Mouse (Mus musculus) lung, adult 2 months (tissue): ENCODE measurements around the gene G0s2. TPM values are rescaled to one million over a fixed set of nuclear protein-coding genes. Genes with fewer than 3 reads are reported as not detected.

ENCODE experiments used
- DNase-seq: peaks from one replicate; pipeline ENCODE4 v3.0.0; 2022
- H3K4me1 ChIP-seq: fragments of 200-500 bp; 2 replicates; pipeline ENCODE4 v1.6.1; 2011; ENCODE audit warnings: low read length; ENCODE audit not compliant: control insufficient read depth, insufficient read depth
- H3K4me3 ChIP-seq: fragments of 200-500 bp; replicated peaks from 2 replicates; pipeline ENCODE3; 2011; ENCODE audit warnings: low read depth, mild to moderate bottlenecking, control low read depth, low read length; ENCODE audit errors: extremely low read depth
- CTCF ChIP-seq: fragments of 200-500 bp; IDR thresholded peaks from 2 replicates; pipeline ENCODE4 v1.5.1; 2011; ENCODE audit warnings: mild to moderate bottlenecking, low read length, control low read depth; ENCODE audit not compliant: insufficient read depth
- POLR2A ChIP-seq: fragments of 200-500 bp; IDR thresholded peaks from 2 replicates; pipeline ENCODE4 v1.6.1; 2011; ENCODE audit warnings: low read depth, mild to moderate bottlenecking, control low read depth, low read length, borderline replicate concordance; ENCODE audit errors: extremely low read depth
- WGBS: fragments of 180-500 bp; shearing (Covaris S2); methylation state at CpG from one replicate; pipeline ENCODE4 v1.1.7; 2018; 5-methylcytosine and 5-hydroxymethylcytosine counted together
- polyA plus RNA-seq: library from polyadenylated mRNA; depleted of rRNA; stranded (reverse); fragments of >200 nt; gene quantifications from 2 replicates; pipeline ENCODE4 v1.2.3, GENCODE M21; 2012

Gene G0s2
- polyA plus RNA-seq, 1 experiment: 180 TPM

DNA sequence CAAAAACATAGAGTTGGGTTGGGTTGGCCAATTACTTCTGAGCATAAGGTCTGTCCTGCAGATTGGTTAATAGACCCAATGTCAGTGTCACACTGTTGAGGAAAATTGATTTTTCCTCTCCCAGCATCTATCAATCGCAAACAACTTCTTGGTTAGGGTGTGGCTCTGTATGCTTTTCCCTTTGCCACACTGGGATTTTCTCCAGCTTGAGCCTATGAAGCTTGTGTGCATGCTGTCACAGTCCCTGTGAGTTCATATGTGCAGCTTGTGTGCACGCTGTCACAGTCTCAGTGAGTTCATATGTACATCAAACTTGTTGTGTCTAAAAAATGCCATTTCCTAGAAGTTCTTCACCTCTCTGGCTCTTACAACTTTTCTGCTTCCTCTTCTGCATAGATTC is 33.8 kb upstream of the G0s2 start:
- H3K4me1 ChIP-seq: no peaks in the 10 kb centered on the region; the same call in 1 of the 2 replicates
- no peak for DNase-seq
- TF ChIP-seq CTCF (no peak), POLR2A (no peak)
- WGBS: 87% methylated on average over 2 of the region's 2 CpGs
- H3K4me3 ChIP-seq: no peak overlapping the region

DNA sequence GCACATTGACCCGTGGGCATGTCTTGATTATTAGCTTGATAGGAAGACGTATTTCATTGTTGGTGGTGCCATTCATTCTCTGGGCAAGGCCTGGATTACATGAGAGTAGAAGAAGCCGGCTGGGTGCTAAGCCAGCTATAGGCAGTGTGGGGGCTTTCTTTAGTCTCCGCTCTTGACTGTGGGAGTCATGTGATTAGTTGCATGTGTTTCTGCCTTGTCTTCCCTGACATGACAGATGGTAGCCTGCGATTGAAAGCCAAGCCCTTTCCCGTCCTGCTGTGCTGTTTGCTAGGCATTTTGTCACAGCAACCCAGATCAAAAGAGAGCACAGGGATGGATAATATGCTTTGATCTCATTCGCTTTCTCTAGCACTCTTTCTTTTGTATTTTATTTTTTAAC is 32.4 kb upstream of the G0s2 start:
- Histone ChIP-seq H3K4me3 (no peak overlapping the region), H3K4me1 (no peaks in the 10 kb centered on the region; the same call in none of the 2 replicates)
- no peak for DNase-seq
- TF ChIP-seq CTCF (no peak), POLR2A (no peak)
- WGBS: 53% methylated on average over 7 of the region's 7 CpGs

DNA sequence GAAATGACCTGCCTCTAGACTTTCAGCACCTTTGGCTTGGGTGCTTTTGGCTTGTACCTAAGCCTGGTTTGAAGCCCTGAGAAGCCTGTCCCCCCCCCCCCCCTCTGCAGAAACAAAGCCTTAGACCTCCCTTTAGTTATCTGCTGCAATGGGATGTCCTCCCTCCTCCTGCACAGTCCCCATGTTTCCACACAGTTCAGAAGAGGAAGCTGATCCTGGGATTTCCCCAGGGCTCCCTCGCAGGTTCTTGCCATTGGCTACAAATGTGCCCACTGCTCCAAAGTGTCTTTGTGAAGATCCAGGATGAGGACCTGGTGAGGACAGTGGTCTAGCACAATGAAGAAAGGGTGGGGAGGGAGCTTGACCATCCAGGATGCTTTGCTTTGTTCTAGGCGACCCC is 30.1 kb upstream of the G0s2 start:
- TF ChIP-seq POLR2A: no peak
- TF ChIP-seq CTCF: no peak
- Histone ChIP-seq H3K4me3 (no peak overlapping the region), H3K4me1 (no peaks in the 10 kb centered on the region; the same call in 1 of the 2 replicates)
- 45% methylated on average over 2 of the region's 2 CpGs for WGBS
- DNase-seq: no peak

DNA sequence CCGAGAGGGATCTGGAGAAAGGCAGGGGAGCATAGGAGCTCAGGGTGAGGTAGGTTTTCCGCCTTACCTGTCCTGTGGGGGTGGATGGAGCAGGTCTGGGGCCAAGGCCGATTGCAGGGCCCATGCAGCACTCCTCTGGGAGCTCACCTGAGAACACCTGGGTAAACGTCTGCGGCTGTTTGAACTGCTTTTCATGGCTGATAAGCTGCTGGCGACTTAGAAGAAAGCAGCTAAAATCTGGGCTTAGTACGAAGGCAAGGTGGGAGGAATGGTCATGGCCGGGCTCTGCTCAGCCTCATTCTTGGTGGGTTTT is 29.0 kb upstream of the G0s2 start:
- H3K4me1 ChIP-seq: no peaks in the 10 kb centered on the region; the same call in 1 of the 2 replicates
- WGBS: 52% methylated on average over 8 of the region's 8 CpGs
- TF ChIP-seq POLR2A (no peak), CTCF (no peak)
- no peak for DNase-seq
- peak overlapping the region; percentile 46 for H3K4me3 ChIP-seq

DNA sequence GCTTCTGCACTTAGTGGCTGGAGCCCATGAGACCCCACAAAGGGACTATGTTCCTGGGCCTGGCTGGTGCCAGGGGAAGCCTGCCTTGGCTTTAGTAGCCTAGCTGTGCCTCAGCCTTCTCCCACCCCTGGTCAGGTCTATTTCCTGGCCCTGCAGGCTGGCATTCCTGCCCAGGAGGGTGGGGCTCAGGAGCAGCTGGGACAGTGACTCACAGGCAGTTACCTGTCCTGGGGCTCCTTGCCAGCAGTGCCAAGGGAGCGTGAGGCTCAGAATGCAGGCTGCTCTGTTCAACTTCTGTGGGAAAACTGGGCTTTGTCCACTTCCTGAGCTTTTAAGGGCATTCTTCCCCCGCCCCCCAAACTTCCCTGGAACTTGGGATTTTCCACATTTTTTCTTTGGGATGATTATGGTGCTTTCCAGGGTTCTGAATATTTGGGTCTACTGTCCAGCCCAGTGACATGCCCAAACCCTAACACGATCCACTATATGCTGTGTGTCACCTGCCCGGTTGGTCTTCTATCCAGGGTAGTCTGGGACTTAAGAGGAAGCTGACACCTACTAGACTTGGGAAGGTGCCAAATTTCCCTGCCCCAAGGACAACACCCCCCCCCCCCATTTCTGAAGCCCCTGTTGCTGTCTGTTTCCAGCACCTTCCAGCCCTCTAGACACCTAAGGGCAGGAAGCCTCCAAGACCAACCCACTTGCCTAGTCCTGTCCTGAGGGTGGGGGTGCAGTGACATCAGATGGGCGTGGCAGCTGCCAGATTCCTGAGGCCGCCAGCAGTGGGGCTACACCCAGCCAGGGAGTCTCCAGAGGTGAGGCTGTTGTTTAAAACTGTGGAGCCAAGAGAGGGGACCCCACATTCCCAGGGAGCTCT is 28.4 kb upstream of the G0s2 start:
- Histone ChIP-seq H3K4me1 (no peaks in the 10 kb centered on the region; the same call in 1 of the 2 replicates), H3K4me3 (peak overlapping the region; percentile 46)
- WGBS: 36% methylated on average over 6 of the region's 6 CpGs
- peak; percentile 68 for DNase-seq
- TF ChIP-seq POLR2A (0 out of 2 replicates have a peak, but pooled peaks have one; percentile 7), CTCF (no peak)

DNA sequence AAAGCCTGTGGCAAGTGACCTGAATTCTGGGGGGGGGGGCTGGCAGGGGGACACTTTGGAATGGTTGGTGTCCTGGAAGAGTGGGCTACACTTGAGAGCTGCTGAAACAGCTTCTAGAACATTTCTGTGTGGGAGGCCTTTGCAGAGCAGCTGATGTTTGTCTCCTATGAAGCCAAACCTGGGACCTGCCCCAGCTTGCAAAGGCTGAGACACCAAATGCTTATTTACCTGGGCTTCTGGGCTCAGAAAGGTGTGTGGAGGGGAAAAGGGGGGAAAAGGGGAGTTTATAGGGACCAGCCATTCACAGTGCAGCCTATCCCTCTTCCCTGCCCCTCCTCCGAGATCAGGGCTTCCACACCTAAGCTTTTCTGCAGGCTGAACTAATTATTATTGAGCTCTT is 27.0 kb upstream of the G0s2 start:
- 68% methylated on average over 1 of the region's 1 CpGs for WGBS
- DNase-seq: no peak
- no peak overlapping the region for H3K4me3 ChIP-seq
- no peaks in the 10 kb centered on the region; the same call in 1 of the 2 replicates for H3K4me1 ChIP-seq
- TF ChIP-seq POLR2A (no peak), CTCF (no peak)

DNA sequence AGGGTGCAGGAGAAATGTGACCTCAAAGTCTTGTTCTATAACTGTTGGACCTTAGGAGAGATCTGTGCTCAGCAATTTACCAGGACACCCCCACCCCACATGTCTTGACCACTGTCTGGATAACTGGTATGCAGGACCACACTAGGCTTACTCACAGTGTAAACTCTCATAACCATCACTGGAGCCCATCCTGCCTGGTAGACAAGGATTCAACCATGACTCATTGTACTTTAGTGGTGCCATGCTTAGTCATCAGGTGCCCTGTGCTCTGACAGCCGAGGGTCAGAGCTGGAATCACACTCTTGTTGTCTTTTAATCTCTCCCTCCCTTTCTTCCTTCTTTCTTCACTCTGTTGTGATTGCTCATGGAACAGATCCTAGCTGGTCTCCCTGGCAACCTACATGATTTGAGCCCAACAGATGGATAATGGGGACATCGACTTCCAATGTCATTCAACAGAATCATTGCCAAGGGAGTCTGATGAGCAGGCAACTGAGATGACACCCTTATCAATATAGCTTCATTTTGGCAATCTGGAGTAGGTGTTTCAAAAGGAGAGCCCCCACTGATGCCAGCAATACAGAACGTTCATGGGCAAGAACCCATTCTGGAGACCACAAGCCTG is 25.2 kb upstream of the G0s2 start:
- no peak for TF ChIP-seq CTCF
- no peak for TF ChIP-seq POLR2A
- Histone ChIP-seq H3K4me1 (no peaks in the 10 kb centered on the region; the same call in 1 of the 2 replicates), H3K4me3 (no peak overlapping the region)
- WGBS: 66% methylated on average over 3 of the region's 3 CpGs
- DNase-seq: no peak

DNA sequence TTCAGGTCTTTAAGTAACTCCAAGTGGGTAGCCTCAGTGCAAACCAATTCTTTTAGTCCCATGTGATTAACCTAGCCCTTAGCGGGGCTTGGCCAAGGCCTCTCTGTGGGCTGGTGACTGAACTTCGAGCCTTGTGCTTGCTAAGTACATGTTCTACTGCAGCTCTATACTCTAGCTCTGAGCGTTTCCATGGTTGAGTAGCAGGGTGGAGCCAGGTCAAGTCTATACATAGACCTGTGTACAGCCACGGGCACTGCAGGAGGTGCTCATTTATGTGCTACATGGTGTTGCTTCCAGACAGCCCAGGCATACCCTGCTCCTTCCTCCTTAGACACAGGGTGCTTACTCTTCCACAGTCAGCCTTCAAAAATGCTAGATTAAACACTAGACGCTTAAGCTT is 22.9 kb upstream of the G0s2 start:
- no peak for DNase-seq
- H3K4me1 ChIP-seq: no peaks in the 10 kb centered on the region
- 73% methylated on average over 5 of the region's 5 CpGs for WGBS
- no peak for TF ChIP-seq CTCF
- TF ChIP-seq POLR2A: no peak
- no peak overlapping the region for H3K4me3 ChIP-seq

DNA sequence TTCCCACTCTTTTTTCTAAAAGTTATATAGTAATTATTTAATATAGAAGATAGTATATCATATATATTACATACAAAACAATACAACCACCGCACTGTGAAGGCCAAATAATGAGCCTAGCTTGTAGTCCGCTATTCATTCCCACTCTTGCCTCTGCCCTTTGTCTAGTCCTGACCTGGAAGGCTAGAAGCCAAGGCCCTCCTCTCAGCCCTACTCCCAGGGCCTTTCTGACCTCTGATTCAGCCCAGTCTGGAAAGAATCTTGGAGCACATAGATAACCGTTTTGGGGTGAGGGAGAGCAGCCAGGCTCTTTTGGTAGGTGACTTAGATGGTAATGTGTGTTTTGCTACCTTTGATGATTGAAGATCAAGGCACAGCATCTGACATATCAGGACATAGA is 20.9 kb upstream of the G0s2 start:
- TF ChIP-seq POLR2A (no peak), CTCF (no peak)
- WGBS: 68% methylated on average over 3 of the region's 3 CpGs
- no peak overlapping the region for H3K4me3 ChIP-seq
- no peaks in the 10 kb centered on the region for H3K4me1 ChIP-seq
- no peak for DNase-seq

DNA sequence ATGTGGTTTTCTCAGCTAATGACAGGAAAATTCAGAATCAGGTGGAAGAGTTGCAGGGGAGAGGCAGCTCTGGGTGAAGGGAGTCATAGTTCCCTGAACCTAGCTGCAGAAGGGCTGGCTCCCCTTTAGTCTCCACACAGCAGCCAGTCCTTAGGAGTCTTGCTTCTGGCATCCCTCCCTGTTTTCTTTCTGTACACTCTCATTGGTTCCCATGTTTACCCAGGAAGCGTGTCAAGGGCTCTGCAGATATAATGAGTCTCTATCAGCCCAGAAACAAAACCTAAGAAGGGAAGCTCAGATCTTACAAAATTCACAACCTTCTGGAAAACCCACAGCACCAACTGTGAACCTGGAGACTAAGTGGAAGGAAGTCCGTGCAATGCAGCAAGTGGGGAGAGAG is 20.0 kb upstream of the G0s2 start:
- H3K4me1 ChIP-seq: no peaks in the 10 kb centered on the region
- WGBS: 58% methylated on average over 2 of the region's 2 CpGs
- TF ChIP-seq POLR2A (no peak), CTCF (no peak)
- no peak for DNase-seq
- no peak overlapping the region for H3K4me3 ChIP-seq
